Mouse (Mus musculus) G1E (cell line): ENCODE measurements around the gene Spata31d1d.

Source experiments
- CTCF ChIP-seq: IDR thresholded peaks from 2 replicates; pipeline ENCODE4 v1.5.1; 2012; ENCODE audit warnings: low read depth, low read length, inconsistent platforms, mixed read lengths
- GATA1 ChIP-seq: IDR thresholded peaks from 2 replicates; pipeline ENCODE4 v1.6.1; 2012; ENCODE audit warnings: borderline replicate concordance, low read length, inconsistent platforms, mixed read lengths
- GATA2 ChIP-seq: IDR thresholded peaks from 2 replicates; pipeline ENCODE4 v1.6.1; 2012; ENCODE audit warnings: low read depth, low read length, inconsistent platforms, borderline replicate concordance
- TAL1 ChIP-seq: conservative IDR thresholded peaks from 2 replicates; pipeline ENCODE4 v1.6.1; 2012; ENCODE audit warnings: low read depth, low read length, inconsistent platforms, mixed read lengths

- TF ChIP-seq CTCF (no peak), GATA2 (no peak), TAL1 (no peak), GATA1 (no peak)
Measured at GRCm38 (mm10) chr13:59739397-59739796, 7.8 kb upstream of the Spata31d1d start.
